Mouse (Mus musculus) brain, embryonic 14.5 days (tissue): Measurements from ENCODE around the gene Ubxn6.

ENCODE experiments used
- CTCF ChIP-seq: fragments of 200-500 bp; IDR thresholded peaks from 2 replicates; pipeline ENCODE4 v1.5.1; 2012; ENCODE audit warnings: inconsistent platforms, mild to moderate bottlenecking, moderate library complexity, borderline replicate concordance; ENCODE audit not compliant: insufficient read depth, insufficient read length; ENCODE audit errors: extremely low read depth
- POLR2A ChIP-seq: fragments of 200-500 bp; IDR thresholded peaks from 2 replicates; pipeline ENCODE4 v1.6.1; 2012; ENCODE audit warnings: mild to moderate bottlenecking, inconsistent platforms, borderline replicate concordance; ENCODE audit not compliant: poor library complexity, insufficient read depth, insufficient read length, severe bottlenecking; ENCODE audit errors: extremely low read depth

DNA sequence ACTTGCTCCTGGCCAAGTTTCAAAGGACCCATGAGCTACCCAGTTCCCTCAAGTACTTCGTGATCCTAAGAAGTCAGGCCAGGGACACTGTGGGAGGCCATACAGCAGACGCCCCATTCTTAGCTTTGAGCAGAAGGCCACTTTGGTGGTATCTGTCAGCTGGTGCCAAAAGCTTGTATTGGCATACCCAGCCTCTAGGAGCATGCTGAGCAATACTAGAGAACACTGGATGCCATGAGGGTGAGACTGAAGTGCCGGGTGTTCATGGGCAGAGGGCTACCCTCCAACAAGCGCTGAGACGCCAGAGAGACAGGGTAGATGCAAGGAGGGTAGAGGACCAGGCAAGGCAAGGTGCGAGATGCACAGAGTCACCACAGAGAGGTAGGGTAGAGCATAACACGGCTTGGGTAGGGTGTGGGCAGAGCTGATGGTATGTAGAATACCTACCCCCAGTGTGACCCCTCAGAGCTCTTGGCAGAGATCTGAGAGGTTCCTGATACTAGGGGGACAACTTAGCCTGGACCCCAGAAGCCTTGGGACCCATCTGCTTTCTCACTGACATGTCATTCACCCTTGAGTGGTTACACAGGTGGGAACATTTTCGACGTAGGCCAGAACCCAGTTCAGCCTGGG is 44.5 kb downstream of the Ubxn6 start:
- TF ChIP-seq CTCF (no peak), POLR2A (no peak)
